19 mouse cellular contexts compared by ENCODE assay signal in genomic region chr10:111813736-111814135, GRCm38 (mm10).
A peak's percentile ranks its signal among the peaks of the same experiment; 100 is the strongest.
DNase-seq lines count a peak whose midpoint lies in the region; ATAC-seq lines count a peak whose summit lies in the region.
"Had no signal": no experiment of that assay in that cellular context is flagged by ENCODE, and none has a peak within 500 bp of the region (broad histone marks: within the 10 kb centered on the region; RNA-seq: fewer than 3 reads in every experiment).

No protein-coding gene starts in this region.

- no peaks in the 10 kb centered on the region for H3K27me3 ChIP-seq in midbrain, embryonic 15.5 days (replicated peaks)
- H3K27me3 ChIP-seq: forebrain, embryonic 13.5 days; heart, embryonic 13.5 days; liver, embryonic 13.5 days; neural tube, embryonic 13.5 days; stomach, embryonic 15.5 days had no signal

- no peaks in the 10 kb centered on the region for H3K4me1 ChIP-seq in midbrain, embryonic 15.5 days
- H3K4me1 ChIP-seq: heart, embryonic 13.5 days; liver, embryonic 13.5 days; neural tube, embryonic 13.5 days; stomach, embryonic 15.5 days had no signal

- no peak overlapping the region for H3K27ac ChIP-seq in midbrain, embryonic 15.5 days
- H3K27ac ChIP-seq: forebrain, embryonic 13.5 days; heart, embryonic 13.5 days; layer of hippocampus, adult 2 months; liver, embryonic 13.5 days; neural tube, embryonic 13.5 days; stomach, embryonic 15.5 days had no signal

- no peak overlapping the region for H3K4me3 ChIP-seq in midbrain, embryonic 15.5 days
- H3K4me3 ChIP-seq: forebrain, embryonic 13.5 days; heart, embryonic 13.5 days; layer of hippocampus, adult 2 months; liver, embryonic 13.5 days; neural tube, embryonic 13.5 days; stomach, embryonic 15.5 days had no signal

- no peak overlapping the region for H3K9ac ChIP-seq in midbrain, embryonic 15.5 days
- H3K9ac ChIP-seq: forebrain, embryonic 13.5 days; heart, embryonic 13.5 days; liver, embryonic 13.5 days; neural tube, embryonic 13.5 days; stomach, embryonic 15.5 days had no signal

- DNase-seq in gastrocnemius, adult 18-20 months (ENCODE audit: low spot score) = peak; percentile 69
- no peak for DNase-seq in gastrocnemius, postnatal 4 days (ENCODE audit: low spot score in 2 of 2)
- DNase-seq in 416B (ENCODE audit: low read depth) = peak; percentile 44
- DNase-seq in adrenal gland, postnatal 36 days = peak; percentile 54 to 58
- peak; percentile 36 for DNase-seq in heart, postnatal 25 days (ENCODE audit: low spot score)
- no peak for DNase-seq in ovary, postnatal 10 days (ENCODE audit: low spot score)
- DNase-seq in right cerebral cortex, adult 2 months (ENCODE audit: low spot score in 2 of 2) = no peak
- DNase-seq: cerebellum, adult 18-20 months; liver, embryonic 13.5 days; lung, postnatal 10 days; thymus, postnatal 14 days had no signal

- intact Hi-C loops in heart, postnatal 25 days (cut with DNase I) = no loop called here

- H3K36me3 ChIP-seq in midbrain, embryonic 15.5 days (replicated peaks) = no peaks in the 10 kb centered on the region
- H3K36me3 ChIP-seq: G1E; heart, embryonic 13.5 days; liver, embryonic 13.5 days; neural tube, embryonic 13.5 days; stomach, embryonic 15.5 days had no signal

- no peaks in the 10 kb centered on the region for H3K9me3 ChIP-seq in midbrain, embryonic 15.5 days
- H3K9me3 ChIP-seq: forebrain, embryonic 13.5 days; G1E; heart, embryonic 13.5 days; liver, embryonic 13.5 days; neural tube, embryonic 13.5 days; stomach, embryonic 15.5 days had no signal

- ATAC-seq in midbrain, embryonic 15.5 days (replicated peaks) = no peak
- ATAC-seq: forebrain, embryonic 13.5 days; intestine, embryonic 16.5 days had no signal

- no peak overlapping the region for H3K4me2 ChIP-seq in midbrain, embryonic 15.5 days
- H3K4me2 ChIP-seq: forebrain, embryonic 13.5 days; heart, embryonic 13.5 days; liver, embryonic 13.5 days; neural tube, embryonic 13.5 days; stomach, embryonic 15.5 days had no signal

- WGBS in midbrain, embryonic 15.5 days = 90% methylated on average over 4 of the region's 4 CpGs

Comparison
In these comparisons a context has a peak if more than half of its experiments do, and no peak if none do; other contexts are left out.
1. DNase-seq: peak in gastrocnemius, adult 18-20 months (single experiment), 416B (single experiment), adrenal gland, postnatal 36 days (2 of 2) and heart, postnatal 25 days (single experiment); none in gastrocnemius, postnatal 4 days (0 of 2), ovary, postnatal 10 days (single experiment) and right cerebral cortex, adult 2 months (0 of 2).